Mouse (Mus musculus): ENCODE results near the gene Ehmt2. TPM values are rescaled to one million over a fixed set of nuclear protein-coding genes. Genes with fewer than 3 reads are reported as not detected.
"Not testable (repeated sequence)": the region's sequence is repeated elsewhere in the genome, so short reads cannot be mapped to it uniquely, and the experiment has no call there.

Ehmt2 gene
- polyA plus RNA-seq, 1 experiment = 372 TPM

GRCm38 (mm10) chr17:34943128-34943815 lies 45.0 kb downstream of the Ehmt2 start:
- no peak for DNase-seq
- over 99% methylated on average over 4 of the region's 4 CpGs for WGBS
- Histone ChIP-seq H3K27me3 (ENCODE audit: control insufficient read depth, insufficient read depth, low read length) (no peaks in the 10 kb centered on the region), H3K4me3 (ENCODE audit: control insufficient read depth, insufficient read depth, low read length) (no peak overlapping the region), H3K36me3 (ENCODE audit: control insufficient read depth, insufficient read depth, low read length) (no peaks in the 10 kb centered on the region), H3K4me1 (replicated peaks; ENCODE audit: control insufficient read depth, insufficient read depth, low read length) (no peaks in the 10 kb centered on the region), H3K27ac (ENCODE audit: control insufficient read depth, insufficient read depth, low read length) (no peak overlapping the region)
- TF ChIP-seq CTCF (IDR thresholded peaks at IDR 0.05; ENCODE audit: borderline replicate concordance, control insufficient read depth, extremely low read depth, insufficient read depth, low read length, poor library complexity) (no peak), POLR2A (IDR thresholded peaks at IDR 0.05; ENCODE audit: control insufficient read depth, extremely low read depth, insufficient read depth, low read length, poor library complexity) (no peak)

- no peak overlapping the region for H3K27ac ChIP-seq (ENCODE audit: control insufficient read depth, insufficient read depth, low read length)
- H3K36me3 ChIP-seq (ENCODE audit: control insufficient read depth, insufficient read depth, low read length) = no peaks in the 10 kb centered on the region
- DNase-seq = no peak
- H3K27me3 ChIP-seq (ENCODE audit: control insufficient read depth, insufficient read depth, low read length) = no peaks in the 10 kb centered on the region
- H3K4me3 ChIP-seq (ENCODE audit: control insufficient read depth, insufficient read depth, low read length) = no peak overlapping the region
- H3K4me1 ChIP-seq (replicated peaks; ENCODE audit: control insufficient read depth, insufficient read depth, low read length) = no peaks in the 10 kb centered on the region
- TF ChIP-seq POLR2A (IDR thresholded peaks at IDR 0.05; ENCODE audit: control insufficient read depth, extremely low read depth, insufficient read depth, low read length, poor library complexity) = no peak
- TF ChIP-seq CTCF (IDR thresholded peaks at IDR 0.05; ENCODE audit: borderline replicate concordance, control insufficient read depth, extremely low read depth, insufficient read depth, low read length, poor library complexity) = no peak
These were observed 46.1 kb downstream of the Ehmt2 start for GRCm38 (mm10) chr17:34944362-34944761.

- Histone ChIP-seq H3K4me3 (ENCODE audit: control insufficient read depth, insufficient read depth, low read length) (no peak overlapping the region), H3K27me3 (ENCODE audit: control insufficient read depth, insufficient read depth, low read length) (no peaks in the 10 kb centered on the region), H3K36me3 (ENCODE audit: control insufficient read depth, insufficient read depth, low read length) (no peaks in the 10 kb centered on the region), H3K4me1 (replicated peaks; ENCODE audit: control insufficient read depth, insufficient read depth, low read length) (peaks cover 1% of the 10 kb centered on the region), H3K27ac (ENCODE audit: control insufficient read depth, insufficient read depth, low read length) (no peak overlapping the region)
- DNase-seq = no peak
- TF ChIP-seq CTCF (IDR thresholded peaks at IDR 0.05; ENCODE audit: borderline replicate concordance, control insufficient read depth, extremely low read depth, insufficient read depth, low read length, poor library complexity) (no peak), POLR2A (IDR thresholded peaks at IDR 0.05; ENCODE audit: control insufficient read depth, extremely low read depth, insufficient read depth, low read length, poor library complexity) (no peak)
- 95% methylated on average over 5 of the region's 5 CpGs for WGBS
These were observed 48.3 kb downstream of the Ehmt2 start for GRCm38 (mm10) chr17:34946486-34947140.

GRCm38 (mm10) chr17:34947606-34948005 lies 49.3 kb downstream of the Ehmt2 start:
- Histone ChIP-seq H3K4me1 (replicated peaks; ENCODE audit: control insufficient read depth, insufficient read depth, low read length) (peaks cover 5% of the 10 kb centered on the region), H3K27me3 (ENCODE audit: control insufficient read depth, insufficient read depth, low read length) (no peaks in the 10 kb centered on the region), H3K4me3 (ENCODE audit: control insufficient read depth, insufficient read depth, low read length) (no peak overlapping the region), H3K36me3 (ENCODE audit: control insufficient read depth, insufficient read depth, low read length) (no peaks in the 10 kb centered on the region), H3K27ac (ENCODE audit: control insufficient read depth, insufficient read depth, low read length) (no peak overlapping the region)
- WGBS = 45% methylated on average over 8 of the region's 8 CpGs
- no peak for DNase-seq
- TF ChIP-seq CTCF (IDR thresholded peaks at IDR 0.05; ENCODE audit: borderline replicate concordance, control insufficient read depth, extremely low read depth, insufficient read depth, low read length, poor library complexity) = no peak
- no peak for TF ChIP-seq POLR2A (IDR thresholded peaks at IDR 0.05; ENCODE audit: control insufficient read depth, extremely low read depth, insufficient read depth, low read length, poor library complexity)

GRCm38 (mm10) chr17:34948721-34949552 lies 50.7 kb downstream of the Ehmt2 start:
- not testable (repeated sequence) for H3K4me3 ChIP-seq (ENCODE audit: control insufficient read depth, insufficient read depth, low read length); DNase-seq; H3K4me1 ChIP-seq (replicated peaks; ENCODE audit: control insufficient read depth, insufficient read depth, low read length); H3K36me3 ChIP-seq (ENCODE audit: control insufficient read depth, insufficient read depth, low read length); H3K27ac ChIP-seq (ENCODE audit: control insufficient read depth, insufficient read depth, low read length); H3K27me3 ChIP-seq (ENCODE audit: control insufficient read depth, insufficient read depth, low read length)
- WGBS = 82% methylated on average over 9 of the region's 9 CpGs

GRCm38 (mm10) chr17:34949553-34949969 lies 51.3 kb downstream of the Ehmt2 start:
- H3K27me3 ChIP-seq (ENCODE audit: control insufficient read depth, insufficient read depth, low read length) = no peaks in the 10 kb centered on the region
- H3K36me3 ChIP-seq (ENCODE audit: control insufficient read depth, insufficient read depth, low read length) = no peaks in the 10 kb centered on the region
- DNase-seq = no peak
- no peak overlapping the region for H3K27ac ChIP-seq (ENCODE audit: control insufficient read depth, insufficient read depth, low read length)
- 82% methylated on average over 4 of the region's 4 CpGs for WGBS
- TF ChIP-seq CTCF (IDR thresholded peaks at IDR 0.05; ENCODE audit: borderline replicate concordance, control insufficient read depth, extremely low read depth, insufficient read depth, low read length, poor library complexity) (no peak), POLR2A (IDR thresholded peaks at IDR 0.05; ENCODE audit: control insufficient read depth, extremely low read depth, insufficient read depth, low read length, poor library complexity) (no peak)
- peaks cover 5% of the 10 kb centered on the region for H3K4me1 ChIP-seq (replicated peaks; ENCODE audit: control insufficient read depth, insufficient read depth, low read length)
- no peak overlapping the region for H3K4me3 ChIP-seq (ENCODE audit: control insufficient read depth, insufficient read depth, low read length)
